Mouse (Mus musculus) brown adipose tissue, adult 24 weeks (tissue): Measurements from ENCODE around the gene Phldb3. TPM values are rescaled to one million over a fixed set of nuclear protein-coding genes. Genes with fewer than 3 reads are reported as not detected.

Experiments used
- polyA plus RNA-seq: library from polyadenylated mRNA; stranded (reverse); fragments of >200 nt; gene quantifications from 2 replicates; pipeline ENCODE4 v1.2.4, GENCODE M21; 2012; ENCODE audit not compliant: missing spikeins, insufficient read depth, insufficient read length

Gene Phldb3
- polyA plus RNA-seq, 1 experiment: not detected

Other genes with a start within 250 kb of the Phldb3 start
- gene Kcnn4, start 240.5 kb upstream of the Phldb3 start, polyA plus RNA-seq: not detected in 2 replicates
- 6.1 and 8.2 TPM in 2 replicates for gene Smg9, start 211.1 kb upstream of the Phldb3 start, polyA plus RNA-seq
- gene Irgc1, start 158.5 kb upstream of the Phldb3 start, polyA plus RNA-seq: not detected in 2 replicates
- gene Plaur, start 148.3 kb upstream of the Phldb3 start, polyA plus RNA-seq: 3.0 TPM in 1 of 2 replicates, not detected in the other
- 3.1 and 3.5 TPM in 2 replicates for gene Cadm4, start 128.7 kb upstream of the Phldb3 start, polyA plus RNA-seq
- gene Zfp428, start 103.8 kb upstream of the Phldb3 start, polyA plus RNA-seq: 3.0 and 4.7 TPM in 2 replicates
- not detected in 2 replicates for gene AC161166.1, start 98.3 kb upstream of the Phldb3 start, polyA plus RNA-seq
- gene Irgq, start 80.1 kb upstream of the Phldb3 start, polyA plus RNA-seq: 9.1 and 9.2 TPM in 2 replicates
- not detected in 2 replicates for gene Pinlyp, start 64.6 kb upstream of the Phldb3 start, polyA plus RNA-seq
- 20.7 and 22.5 TPM in 2 replicates for gene Xrcc1, start 64.5 kb upstream of the Phldb3 start, polyA plus RNA-seq
- 17.2 and 20.4 TPM in 2 replicates for gene Ethe1, start 23.2 kb upstream of the Phldb3 start, polyA plus RNA-seq
- gene Zfp575, start 23.1 kb upstream of the Phldb3 start, polyA plus RNA-seq: not detected in 2 replicates
- not detected in 2 replicates for gene Lypd3, start 25.8 kb downstream of the Phldb3 start, polyA plus RNA-seq
- gene Tex101, start 65.9 kb downstream of the Phldb3 start, polyA plus RNA-seq: not detected in 2 replicates
- gene BC049730, start 98.5 kb downstream of the Phldb3 start, polyA plus RNA-seq: not detected in 2 replicates
- not detected in 2 replicates for gene Gm4763, start 116.1 kb downstream of the Phldb3 start, polyA plus RNA-seq
- gene Cd177, start 149.5 kb downstream of the Phldb3 start, polyA plus RNA-seq: not detected in 2 replicates
- not detected in 2 replicates for gene Ceacam10, start 166.4 kb downstream of the Phldb3 start, polyA plus RNA-seq